Mouse (Mus musculus) erythroblast, embryonic 14.5 days (primary cell): ENCODE data around the gene Crtc3.

Experiments used
- GATA1 ChIP-seq: IDR thresholded peaks from 2 replicates; pipeline ENCODE4 v1.6.1; 2012; ENCODE audit warnings: low read length, inconsistent platforms, mixed read lengths
- TAL1 ChIP-seq: IDR thresholded peaks from 3 replicates; pipeline ENCODE4 v1.6.1; 2012; ENCODE audit warnings: low read length, inconsistent platforms, mixed read lengths

DNA sequence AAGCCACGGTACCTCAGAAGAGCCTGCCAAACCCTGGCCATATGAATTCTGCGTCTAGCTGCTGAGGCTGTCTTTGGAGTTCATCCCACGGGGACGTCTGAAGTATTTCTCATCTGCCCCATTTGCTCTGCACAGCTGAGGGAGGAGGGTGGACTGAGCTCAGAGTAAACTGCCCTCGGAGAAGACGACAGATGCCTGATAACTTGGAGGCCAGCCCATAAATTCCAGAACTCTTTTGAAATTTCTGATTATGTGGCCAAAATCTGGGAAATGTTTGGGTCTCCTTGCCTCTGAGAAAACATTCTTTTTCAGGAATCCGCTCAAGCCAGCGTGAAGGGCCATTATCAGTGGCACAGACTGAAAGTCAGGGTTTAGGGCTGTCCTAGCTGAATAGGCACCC, 30.8 kb downstream of the Crtc3 start:
- TF ChIP-seq GATA1 (no peak), TAL1 (no peak)
